Mouse (Mus musculus) heart, postnatal 36 days (tissue): ENCODE measurements at regions not wholly inside any gene's neighbourhood (a gene's known extent, or its start where the extent isn't known, plus 50 kb on each side); places are given as distances from the start of the nearest gene placed in this dataset.

ENCODE experiments used
- DNase-seq, 2 experiments: peaks; one replicate each; pipeline ENCODE4 v3.0.0; 2021 to 2022
- intact Hi-C: fragments of 180-260 bp; cut with DNase I; formaldehyde crosslinking; loops from one replicate; pipeline ENCODE4 v1.15.1; 2025

GRCm38 (mm10) chr4:69759596-69759995 lies 650.6 kb downstream of the Cdk5rap2 start:
- intact Hi-C loops: loop anchor here (10.0 kb wide), 1 partner anchor 565 kb away; no protein-coding TSS in a partner anchor
- no peak for DNase-seq

GRCm38 (mm10) chr4:69754567-69754966 lies 655.7 kb downstream of the Cdk5rap2 start:
- intact Hi-C loops: loop anchor here (10.0 kb wide), 1 partner anchor 560 kb away; no protein-coding TSS in a partner anchor
- DNase-seq: no peak

- DNase-seq: no peak
- intact Hi-C loops: loop anchor here (10.0 kb wide), 1 partner anchor 558 kb away; no protein-coding TSS in a partner anchor
Observed at GRCm38 (mm10) chr4:69753086-69753485, 657.2 kb downstream of the Cdk5rap2 start.

GRCm38 (mm10) chr4:69739833-69740510 lies 670.3 kb downstream of the Cdk5rap2 start:
- no peak for DNase-seq
- intact Hi-C loops: no loop called here
